Mouse (Mus musculus): Measurements from ENCODE around the gene Rinl. TPM values are rescaled to one million over a fixed set of nuclear protein-coding genes. Genes with fewer than 3 reads are reported as not detected.

Rinl gene
- polyA plus RNA-seq, 1 experiment: 1.1 TPM

DNA sequence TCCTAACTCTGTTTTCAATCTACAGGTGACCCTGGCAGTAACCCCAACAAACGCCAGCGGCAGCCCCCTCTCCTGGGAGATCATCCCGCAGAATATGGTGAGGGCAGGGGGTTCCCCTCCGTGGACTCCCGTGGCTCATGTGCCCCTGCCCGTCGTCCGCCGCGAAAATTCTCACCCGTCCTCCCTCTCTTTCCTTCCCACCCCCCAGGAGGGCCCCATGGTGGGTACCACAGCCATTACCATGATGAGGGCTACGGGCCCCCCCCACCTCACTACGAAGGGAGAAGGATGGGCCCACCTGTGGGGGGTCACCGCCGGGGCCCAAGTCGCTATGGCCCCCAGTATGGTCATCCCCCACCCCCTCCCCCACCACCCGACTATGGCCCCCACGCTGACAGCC lies 29.7 kb downstream of the Rinl start:
- DNase-seq (ENCODE audit: low read depth): no peak
- TF ChIP-seq CTCF (IDR thresholded peaks at IDR 0.05; ENCODE audit: borderline replicate concordance, extremely low read depth, insufficient read depth, insufficient read length) (no peak), POLR2A (IDR thresholded peaks at IDR 0.05; ENCODE audit: borderline replicate concordance, extremely low read depth, insufficient read depth, insufficient read length, poor library complexity, severe bottlenecking) (no peak)

DNA sequence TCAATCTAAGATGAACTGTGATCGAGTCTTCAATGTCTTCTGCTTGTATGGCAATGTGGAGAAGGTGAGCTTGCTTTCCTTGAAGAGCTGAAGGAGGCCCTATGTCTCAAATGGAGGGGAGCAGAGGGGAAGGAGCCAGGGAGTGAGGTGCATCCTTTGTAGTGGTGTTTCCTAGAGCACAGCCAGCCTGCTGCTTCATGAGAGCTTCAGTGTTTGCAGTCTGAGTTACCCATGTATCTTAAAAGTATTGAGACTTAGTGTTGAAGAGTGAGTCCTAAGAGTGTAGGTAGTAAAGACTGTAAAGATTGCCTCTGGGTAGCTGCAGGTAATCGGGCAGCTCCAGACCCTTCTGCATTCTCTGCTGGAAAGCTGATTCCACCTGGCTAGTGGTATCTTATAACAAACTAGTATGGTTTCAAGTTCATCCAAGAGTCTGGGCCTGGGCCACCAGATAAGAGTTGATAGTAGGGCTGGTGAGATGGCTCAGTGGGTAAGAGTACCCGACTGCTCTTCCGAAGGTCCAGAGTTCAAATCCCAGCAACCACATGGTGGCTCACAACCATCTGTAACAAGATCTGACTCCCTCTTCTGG lies 30.2 kb downstream of the Rinl start:
- no peak for TF ChIP-seq CTCF (IDR thresholded peaks at IDR 0.05; ENCODE audit: borderline replicate concordance, extremely low read depth, insufficient read depth, insufficient read length)
- no peak for TF ChIP-seq POLR2A (IDR thresholded peaks at IDR 0.05; ENCODE audit: borderline replicate concordance, extremely low read depth, insufficient read depth, insufficient read length, poor library complexity, severe bottlenecking)
- no peak for DNase-seq (ENCODE audit: low read depth)

- TF ChIP-seq POLR2A (IDR thresholded peaks at IDR 0.05; ENCODE audit: borderline replicate concordance, extremely low read depth, insufficient read depth, insufficient read length, poor library complexity, severe bottlenecking) (no peak), CTCF (IDR thresholded peaks at IDR 0.05; ENCODE audit: borderline replicate concordance, extremely low read depth, insufficient read depth, insufficient read length) (no peak)
- no peak for DNase-seq (ENCODE audit: low read depth)
Measured at GRCm38 (mm10) chr7:28819571-28819970, 30.8 kb downstream of the Rinl start.

GRCm38 (mm10) chr7:28820358-28821260 lies 31.8 kb downstream of the Rinl start:
- TF ChIP-seq POLR2A (IDR thresholded peaks at IDR 0.05; ENCODE audit: borderline replicate concordance, extremely low read depth, insufficient read depth, insufficient read length, poor library complexity, severe bottlenecking) (no peak), CTCF (IDR thresholded peaks at IDR 0.05; ENCODE audit: borderline replicate concordance, extremely low read depth, insufficient read depth, insufficient read length) (no peak)
- peak; percentile 60 for DNase-seq (ENCODE audit: low read depth)

- TF ChIP-seq CTCF (IDR thresholded peaks at IDR 0.05; ENCODE audit: borderline replicate concordance, extremely low read depth, insufficient read depth, insufficient read length): no peak
- no peak for DNase-seq (ENCODE audit: low read depth)
Measured at GRCm38 (mm10) chr7:28821261-28821831, 32.6 kb downstream of the Rinl start.

DNA sequence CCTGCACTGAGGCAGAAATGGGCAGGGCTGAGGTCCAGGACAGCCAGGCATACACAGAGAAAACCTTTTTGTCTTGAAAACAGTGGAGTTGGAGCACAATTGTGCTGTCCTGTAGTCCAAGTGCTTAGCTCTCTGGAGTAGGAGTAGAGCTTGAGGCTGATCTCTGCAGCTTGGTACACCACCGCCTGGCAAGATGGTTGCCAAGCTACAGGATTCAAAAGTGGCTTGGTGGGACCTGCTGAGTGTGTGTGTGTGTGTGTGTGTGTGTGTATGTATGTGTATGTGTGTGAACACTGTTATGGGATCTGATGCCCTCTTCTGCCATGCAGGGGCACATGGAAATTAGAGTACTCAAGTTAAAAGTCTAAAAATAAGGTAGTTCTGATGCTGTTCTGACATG lies 33.8 kb downstream of the Rinl start:
- no peak for DNase-seq (ENCODE audit: low read depth)
- TF ChIP-seq POLR2A (IDR thresholded peaks at IDR 0.05; ENCODE audit: borderline replicate concordance, extremely low read depth, insufficient read depth, insufficient read length, poor library complexity, severe bottlenecking) (no peak), CTCF (IDR thresholded peaks at IDR 0.05; ENCODE audit: borderline replicate concordance, extremely low read depth, insufficient read depth, insufficient read length) (no peak)

DNA sequence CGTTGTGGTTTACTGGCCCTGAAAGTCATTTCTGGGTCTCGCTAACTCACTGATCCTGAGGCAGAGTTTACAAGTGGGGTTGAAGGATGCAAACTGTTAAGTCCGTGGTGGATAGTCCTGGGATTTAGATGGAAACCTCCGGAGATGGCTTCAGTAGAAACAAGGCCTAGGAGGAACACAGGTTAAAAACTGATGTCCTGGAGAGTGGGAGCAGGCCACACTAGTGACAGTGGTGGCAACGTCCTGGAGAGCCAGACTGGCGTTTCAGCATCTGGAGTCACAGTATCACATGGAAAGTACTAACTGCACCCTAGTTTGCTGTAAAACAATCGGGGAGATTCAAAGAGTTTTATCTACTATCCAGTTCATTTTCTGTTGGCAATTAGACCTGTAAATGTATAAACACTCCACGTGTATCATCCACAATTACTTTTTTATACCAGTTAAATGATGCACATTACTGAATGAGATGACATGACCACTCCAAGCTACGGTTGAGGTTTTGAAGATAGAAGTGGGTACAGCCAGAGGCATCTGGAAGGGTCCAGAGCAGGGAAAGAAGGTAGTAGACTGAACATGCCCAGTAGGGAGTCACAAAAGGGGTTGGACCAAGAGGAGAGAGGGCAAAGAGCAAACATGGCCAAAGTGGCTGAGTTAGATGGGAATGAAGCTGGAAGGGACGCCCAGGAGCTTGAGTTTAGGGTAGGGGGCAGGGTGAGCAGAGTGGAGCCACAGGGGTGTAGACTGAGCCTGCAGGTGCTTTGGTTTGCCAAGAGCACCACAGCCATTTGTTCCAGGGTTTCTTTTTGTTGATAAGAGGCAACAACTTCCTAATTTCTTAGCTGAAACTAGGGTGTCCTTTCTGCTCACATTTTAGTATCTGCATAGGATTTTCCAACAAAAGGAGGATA lies 34.5 kb downstream of the Rinl start:
- TF ChIP-seq CTCF (IDR thresholded peaks at IDR 0.05; ENCODE audit: borderline replicate concordance, extremely low read depth, insufficient read depth, insufficient read length): no peak
- no peak for TF ChIP-seq POLR2A (IDR thresholded peaks at IDR 0.05; ENCODE audit: borderline replicate concordance, extremely low read depth, insufficient read depth, insufficient read length, poor library complexity, severe bottlenecking)
- no peak for DNase-seq (ENCODE audit: low read depth)

DNA sequence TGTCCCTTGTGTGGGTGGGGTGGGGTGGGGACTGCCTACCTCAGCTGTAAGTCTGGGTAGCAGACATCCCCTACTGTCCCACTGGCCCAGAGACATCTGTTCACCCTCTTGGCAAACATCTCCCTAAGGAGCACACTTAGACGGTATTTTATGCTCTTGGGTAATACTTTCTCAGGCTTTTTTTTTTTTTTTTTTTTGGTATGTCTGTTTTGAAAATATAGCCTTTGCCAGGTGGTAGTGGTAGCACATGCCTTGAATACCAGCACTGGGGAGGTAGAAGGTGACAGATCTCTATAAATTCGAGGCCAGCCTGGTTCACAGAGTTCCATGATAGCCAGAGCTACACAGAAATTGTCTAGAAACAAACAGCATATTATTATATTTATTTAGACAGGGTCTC lies 35.2 kb downstream of the Rinl start:
- DNase-seq (ENCODE audit: low read depth): no peak
- TF ChIP-seq POLR2A (IDR thresholded peaks at IDR 0.05; ENCODE audit: borderline replicate concordance, extremely low read depth, insufficient read depth, insufficient read length, poor library complexity, severe bottlenecking) (no peak), CTCF (IDR thresholded peaks at IDR 0.05; ENCODE audit: borderline replicate concordance, extremely low read depth, insufficient read depth, insufficient read length) (no peak)

GRCm38 (mm10) chr7:28824941-28825685 lies 36.3 kb downstream of the Rinl start, which contains the start of gene Ech1:
Gene Ech1 (plus strand): TSS chr7:28825217.
- TF ChIP-seq CTCF (IDR thresholded peaks at IDR 0.05; ENCODE audit: borderline replicate concordance, extremely low read depth, insufficient read depth, insufficient read length) (no peak), POLR2A (IDR thresholded peaks at IDR 0.05; ENCODE audit: borderline replicate concordance, extremely low read depth, insufficient read depth, insufficient read length, poor library complexity, severe bottlenecking) (no peak; the same call in 1 of the 2 replicates)
- DNase-seq (ENCODE audit: low read depth): peak; percentile 97

DNA sequence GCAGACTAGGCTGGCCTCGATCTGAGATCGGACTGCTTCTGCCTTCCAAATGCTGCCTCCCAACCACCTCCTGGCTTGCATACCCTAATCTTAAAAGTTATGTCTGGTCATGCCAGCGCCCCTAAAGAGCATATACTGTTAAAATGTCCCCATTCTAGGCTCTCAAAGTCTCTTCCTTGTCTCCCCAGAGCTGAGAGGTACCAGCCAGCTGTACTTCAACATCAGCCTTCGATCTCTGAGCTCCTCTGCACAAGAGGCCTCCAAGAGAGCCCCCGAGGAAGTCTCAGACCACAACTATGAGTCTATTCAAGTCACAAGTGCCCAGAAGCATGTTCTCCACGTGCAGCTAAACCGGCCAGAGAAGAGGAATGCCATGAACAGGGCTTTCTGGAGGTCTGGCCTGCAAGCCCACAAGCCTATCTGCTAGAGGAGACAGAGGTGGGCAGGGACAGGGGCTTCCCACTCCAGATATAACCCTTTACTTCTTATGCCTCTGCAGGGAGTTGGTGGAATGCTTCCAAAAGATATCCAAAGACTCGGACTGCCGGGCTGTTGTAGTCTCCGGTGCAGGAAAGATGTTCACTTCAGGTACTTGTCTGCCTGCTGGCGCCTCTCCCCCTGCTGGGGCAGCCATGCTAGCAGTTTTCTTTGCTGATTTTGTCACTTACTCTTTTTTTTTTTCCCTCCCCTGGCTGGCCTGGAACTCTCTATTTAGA lies 37.1 kb downstream of the Rinl start:
- TF ChIP-seq CTCF (IDR thresholded peaks at IDR 0.05; ENCODE audit: borderline replicate concordance, extremely low read depth, insufficient read depth, insufficient read length) (no peak), POLR2A (IDR thresholded peaks at IDR 0.05; ENCODE audit: borderline replicate concordance, extremely low read depth, insufficient read depth, insufficient read length, poor library complexity, severe bottlenecking) (no peak)
- DNase-seq (ENCODE audit: low read depth): no peak
